Mouse (Mus musculus): Measurements from ENCODE around the gene Lmntd2. TPM values are rescaled to one million over a fixed set of nuclear protein-coding genes. Genes with fewer than 3 reads are reported as not detected.
A peak's percentile ranks its signal among the peaks of the same experiment; 100 is the strongest.

Lmntd2 gene
- polyA plus RNA-seq, 1 experiment = 0.10 TPM

DNA sequence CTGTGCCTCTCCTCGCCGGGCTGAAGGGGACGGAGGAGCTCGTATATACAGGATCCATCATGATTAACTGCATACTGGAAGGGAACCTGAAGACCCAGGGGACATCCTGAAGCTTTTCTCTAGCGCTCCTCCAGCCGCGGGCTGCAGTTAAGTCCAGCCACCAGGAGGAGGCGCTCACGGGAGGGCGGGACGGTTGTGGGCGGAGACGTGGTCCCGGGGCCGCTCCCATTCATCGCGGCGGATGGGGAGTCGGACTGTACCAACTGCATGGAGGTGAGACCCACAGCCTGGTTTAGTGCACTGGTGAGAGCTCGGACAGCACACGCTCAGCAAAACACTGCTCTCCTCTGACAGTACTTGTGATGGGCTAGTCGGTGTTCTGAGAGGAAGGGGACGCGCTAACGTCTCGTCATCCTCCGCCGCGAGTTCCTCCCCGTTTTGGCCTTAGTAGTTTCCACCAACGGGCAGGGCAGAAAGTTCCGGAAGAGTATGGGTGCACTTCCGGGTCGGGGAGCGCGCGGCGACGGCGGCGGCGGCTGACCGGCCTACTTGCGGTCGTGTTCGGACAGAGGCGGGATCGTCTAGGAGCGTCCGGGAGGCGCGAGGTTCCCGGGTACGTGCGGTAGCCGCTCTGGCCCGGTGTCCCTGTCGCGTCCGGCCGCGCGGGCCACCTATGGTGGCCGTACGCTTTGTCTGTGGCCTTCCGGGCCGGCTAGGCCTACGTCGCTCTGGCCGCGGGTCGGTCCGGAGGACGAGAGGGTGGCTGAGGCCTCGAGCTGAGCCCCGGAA lies 14.6 kb upstream of the Lmntd2 start, which contains the start of gene Phrf1:
TSS of gene Phrf1 (plus strand) at position 506 of the 789 bp plus-strand sequence.
- no peaks in the 10 kb centered on the region for H3K27me3 ChIP-seq (ENCODE audit: control insufficient read depth, insufficient read depth, insufficient read length)
- peak within 1 kb of the TSS; percentile 97 for H3K4me2 ChIP-seq (ENCODE audit: low read depth)
- peaks cover 48% of the 10 kb centered on the region for H3K79me2 ChIP-seq (ENCODE audit: control insufficient read depth, insufficient read depth)
- TF ChIP-seq E2F4 (IDR thresholded peaks at IDR 0.05; ENCODE audit: insufficient read depth) = peak; percentile 1
- peak; percentile 70 for TF ChIP-seq POLR2AphosphoS2 (IDR thresholded peaks at IDR 0.05; ENCODE audit: insufficient read length, low read depth)
- peak; percentile 73 for TF ChIP-seq POLR2A (IDR thresholded peaks at IDR 0.05; ENCODE audit: insufficient read length, low read depth)
- no peak for TF ChIP-seq TCF3 (IDR thresholded peaks at IDR 0.05; ENCODE audit: insufficient read length, low read depth)
- peak in 1 of 3 experiments; percentile 15 for TF ChIP-seq MYOD1 (IDR thresholded peaks at IDR 0.05; ENCODE audit: control insufficient read depth in 1 of 3, insufficient read length in 2 of 3, low read depth in 2 of 3)
- H3ac ChIP-seq (ENCODE audit: control insufficient read depth, insufficient read length) = peak within 1 kb of the TSS; percentile 75
- H3K4me3 ChIP-seq = peak within 1 kb of the TSS; percentile 80
- peaks cover 18% of the 10 kb centered on the region for H3K36me3 ChIP-seq (ENCODE audit: control insufficient read depth, insufficient read depth)

DNA sequence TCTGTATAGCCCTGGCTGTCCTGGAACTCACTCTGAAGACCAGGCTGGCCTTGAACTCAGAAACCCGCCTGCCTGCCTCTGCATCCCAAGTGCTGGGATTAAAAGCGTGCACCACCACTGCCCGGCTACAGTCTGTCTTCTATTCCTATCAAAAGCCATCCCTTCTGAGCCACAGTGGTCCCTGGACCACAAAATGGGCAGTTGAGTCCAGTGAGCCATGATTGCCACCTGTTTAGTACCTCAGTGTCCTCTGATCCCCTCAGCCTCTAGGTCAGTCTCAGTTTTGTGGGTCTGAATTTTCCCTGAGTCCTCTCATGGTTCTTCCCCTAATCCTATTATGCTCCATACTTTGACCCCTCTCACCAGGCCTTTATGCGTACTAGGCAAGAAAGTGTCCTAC lies 13.9 kb upstream of the Lmntd2 start:
- Histone ChIP-seq H3K4me3 (peak overlapping the region; percentile 80), H3ac (ENCODE audit: control insufficient read depth, insufficient read length) (peak overlapping the region; percentile 75), H3K36me3 (ENCODE audit: control insufficient read depth, insufficient read depth) (peaks cover 11% of the 10 kb centered on the region), H3K79me2 (ENCODE audit: control insufficient read depth, insufficient read depth) (peaks cover 41% of the 10 kb centered on the region), H3K27me3 (ENCODE audit: control insufficient read depth, insufficient read depth, insufficient read length) (no peaks in the 10 kb centered on the region), H3K4me2 (ENCODE audit: low read depth) (peak overlapping the region; percentile 46)
- no peak for TF ChIP-seq MYOD1 (IDR thresholded peaks at IDR 0.05; ENCODE audit: control insufficient read depth in 1 of 3, insufficient read length in 2 of 3, low read depth in 2 of 3)

DNA sequence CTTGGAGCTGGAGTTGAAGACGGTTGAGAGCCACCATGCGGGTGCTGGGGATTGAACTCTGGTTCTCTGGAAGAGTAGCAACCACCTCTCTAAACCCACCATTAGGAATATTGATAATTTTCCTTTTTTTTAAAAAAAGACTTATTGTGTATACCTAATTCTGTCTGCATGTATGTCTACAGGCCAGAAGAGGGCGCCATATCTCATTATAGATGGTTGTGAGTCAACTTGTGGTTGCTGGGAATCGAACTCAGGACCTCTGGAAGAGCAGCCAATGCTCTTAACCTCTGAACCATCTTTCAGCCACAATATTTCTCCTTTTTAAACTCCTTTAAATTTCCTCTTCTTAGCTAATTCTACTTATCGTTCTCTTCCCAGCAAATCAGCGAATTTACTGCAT lies 12.7 kb upstream of the Lmntd2 start:
- no peaks in the 10 kb centered on the region for H3K27me3 ChIP-seq (ENCODE audit: control insufficient read depth, insufficient read depth, insufficient read length)
- no peak for TF ChIP-seq MYOD1 (IDR thresholded peaks at IDR 0.05; ENCODE audit: control insufficient read depth in 1 of 3, insufficient read length in 2 of 3, low read depth in 2 of 3)
- H3K4me2 ChIP-seq (ENCODE audit: low read depth) = no peak overlapping the region
- peaks cover 29% of the 10 kb centered on the region for H3K79me2 ChIP-seq (ENCODE audit: control insufficient read depth, insufficient read depth)
- H3K4me3 ChIP-seq = no peak overlapping the region
- H3ac ChIP-seq (ENCODE audit: control insufficient read depth, insufficient read length) = no peak overlapping the region
- no peaks in the 10 kb centered on the region for H3K36me3 ChIP-seq (ENCODE audit: control insufficient read depth, insufficient read depth)

DNA sequence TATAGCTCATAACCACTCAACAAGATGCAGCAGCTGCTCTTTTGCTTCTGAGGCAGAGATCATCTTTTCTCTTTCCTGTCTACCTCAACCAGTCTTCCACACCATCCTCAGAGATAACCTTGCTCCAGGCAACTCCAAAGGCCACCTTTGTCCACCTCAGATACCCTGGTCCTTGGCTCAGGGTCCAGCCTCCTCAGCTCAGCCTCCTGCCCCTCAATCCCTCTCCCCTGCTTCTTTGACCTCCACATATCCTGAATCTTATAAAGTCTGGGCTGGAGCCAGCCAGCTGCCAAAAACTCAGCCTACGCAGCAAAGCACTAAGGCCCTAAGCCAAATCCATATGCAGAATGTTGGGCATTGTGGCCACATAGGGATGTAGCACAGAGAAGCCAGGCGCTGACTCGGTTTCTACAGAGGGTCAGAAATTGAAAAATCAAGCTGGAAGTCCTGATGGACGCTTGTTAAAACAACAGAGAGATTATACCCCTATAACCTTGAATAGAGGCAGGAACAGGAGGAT lies 8.9 kb upstream of the Lmntd2 start:
- no peaks in the 10 kb centered on the region for H3K36me3 ChIP-seq (ENCODE audit: control insufficient read depth, insufficient read depth)
- H3K4me2 ChIP-seq (ENCODE audit: low read depth) = peak overlapping the region; percentile 83
- H3K27me3 ChIP-seq (ENCODE audit: control insufficient read depth, insufficient read depth, insufficient read length) = no peaks in the 10 kb centered on the region
- peaks cover 12% of the 10 kb centered on the region for H3K79me2 ChIP-seq (ENCODE audit: control insufficient read depth, insufficient read depth)
- TF ChIP-seq MYOD1 (IDR thresholded peaks at IDR 0.05; ENCODE audit: control insufficient read depth in 1 of 3, insufficient read length in 2 of 3, low read depth in 2 of 3) = no peak
- no peak for TF ChIP-seq USF1 (IDR thresholded peaks at IDR 0.05; ENCODE audit: low read depth)
- TF ChIP-seq SRF (IDR thresholded peaks at IDR 0.05; ENCODE audit: control insufficient read depth, insufficient read length, low read depth) = no peak
- TF ChIP-seq POLR2AphosphoS2 (IDR thresholded peaks at IDR 0.05; ENCODE audit: insufficient read length, low read depth) = no peak
- TF ChIP-seq TCF12 (IDR thresholded peaks at IDR 0.05; ENCODE audit: insufficient read depth, poor library complexity, severe bottlenecking) = no peak
- TF ChIP-seq MYOG (IDR thresholded peaks at IDR 0.05; ENCODE audit: control insufficient read depth in 1 of 3, insufficient read depth in 1 of 3, insufficient read length in 2 of 3, low read depth in 2 of 3) = no peak
- TF ChIP-seq MAX (IDR thresholded peaks at IDR 0.05; ENCODE audit: low read depth) = no peak
- no peak for TF ChIP-seq E2F4 (IDR thresholded peaks at IDR 0.05; ENCODE audit: insufficient read depth)
- TF ChIP-seq CEBPB (IDR thresholded peaks at IDR 0.05; ENCODE audit: insufficient read depth, poor library complexity, severe bottlenecking) = no peak
- TF ChIP-seq REST (IDR thresholded peaks at IDR 0.05; ENCODE audit: insufficient read depth, insufficient read length) = no peak
- no peak for TF ChIP-seq TCF3 (IDR thresholded peaks at IDR 0.05; ENCODE audit: insufficient read length, low read depth)
- no peak for TF ChIP-seq POLR2A (IDR thresholded peaks at IDR 0.05; ENCODE audit: insufficient read length, low read depth)
- H3ac ChIP-seq (ENCODE audit: control insufficient read depth, insufficient read length) = no peak overlapping the region
- peak overlapping the region; percentile 53 for H3K4me3 ChIP-seq

DNA sequence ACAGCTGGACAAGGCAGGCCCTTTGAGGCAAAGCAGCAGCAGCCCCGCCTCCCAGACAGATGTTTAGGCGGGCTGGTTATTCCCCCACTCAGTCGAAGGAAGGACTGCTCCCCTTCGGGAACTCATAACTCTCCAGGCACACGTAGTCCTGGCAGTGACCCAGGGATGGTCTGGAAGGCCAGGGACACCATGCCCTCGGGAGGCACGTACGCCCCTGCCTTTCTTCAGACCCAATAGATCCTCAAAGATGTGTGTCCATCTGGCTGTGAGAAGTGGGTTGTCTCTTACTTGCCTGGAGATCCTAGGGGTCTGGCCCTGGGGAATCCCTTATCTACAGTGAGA lies 8.2 kb upstream of the Lmntd2 start:
- TF ChIP-seq POLR2A (IDR thresholded peaks at IDR 0.05; ENCODE audit: insufficient read length, low read depth) (peak; percentile 62), TCF12 (IDR thresholded peaks at IDR 0.05; ENCODE audit: insufficient read depth, poor library complexity, severe bottlenecking) (no peak), SRF (IDR thresholded peaks at IDR 0.05; ENCODE audit: control insufficient read depth, insufficient read length, low read depth) (no peak), POLR2AphosphoS2 (IDR thresholded peaks at IDR 0.05; ENCODE audit: insufficient read length, low read depth) (peak; percentile 65), E2F4 (IDR thresholded peaks at IDR 0.05; ENCODE audit: insufficient read depth) (no peak), REST (IDR thresholded peaks at IDR 0.05; ENCODE audit: insufficient read depth, insufficient read length) (no peak), USF1 (IDR thresholded peaks at IDR 0.05; ENCODE audit: low read depth) (no peak), MYOG (IDR thresholded peaks at IDR 0.05; ENCODE audit: control insufficient read depth in 1 of 3, insufficient read depth in 1 of 3, insufficient read length in 2 of 3, low read depth in 2 of 3) (no peak), MAX (IDR thresholded peaks at IDR 0.05; ENCODE audit: low read depth) (no peak)
- peak overlapping the region; percentile 83 for H3K4me2 ChIP-seq (ENCODE audit: low read depth)
- peak overlapping the region; percentile 53 for H3K4me3 ChIP-seq
- peaks cover 18% of the 10 kb centered on the region for H3K79me2 ChIP-seq (ENCODE audit: control insufficient read depth, insufficient read depth)
- H3ac ChIP-seq (ENCODE audit: control insufficient read depth, insufficient read length) = no peak overlapping the region
- H3K36me3 ChIP-seq (ENCODE audit: control insufficient read depth, insufficient read depth) = no peaks in the 10 kb centered on the region
- H3K27me3 ChIP-seq (ENCODE audit: control insufficient read depth, insufficient read depth, insufficient read length) = no peaks in the 10 kb centered on the region
